Mouse (Mus musculus) intestine, embryonic 14.5 days (tissue): Measurements from ENCODE around the gene Armc10. TPM values are rescaled to one million over a fixed set of nuclear protein-coding genes. Genes with fewer than 3 reads are reported as not detected.
"Not testable (repeated sequence)": the region's sequence is repeated elsewhere in the genome, so short reads cannot be mapped to it uniquely, and the experiment has no call there.

Source experiments
- ATAC-seq: fragments of 200-750 bp; cut with Nextera tagmentation; replicated peaks from 2 replicates; pipeline ENCODE4 v1.8.0; 2017; ENCODE audit warnings: low read depth, moderate number of reproducible peaks, moderate TSS enrichment, moderate library complexity; ENCODE audit not compliant: low FRiP score, low TSS enrichment
- DNase-seq: peaks from one replicate; pipeline ENCODE4 v3.0.0-alpha.2; 2018; ENCODE audit warnings: low spot score
- H3K27ac ChIP-seq: fragments of 300-500 bp; sonication (generic); 2 replicates; pipeline ENCODE4 v1.5.1; 2014; ENCODE audit warnings: low read depth, mild to moderate bottlenecking, control low read depth
- H3K27me3 ChIP-seq: fragments of 300-500 bp; sonication (generic); replicated peaks from 2 replicates; pipeline ENCODE4 v1.6.1; 2014; ENCODE audit warnings: low read length, control low read depth; ENCODE audit not compliant: control insufficient read depth, insufficient read depth
- H3K36me3 ChIP-seq: fragments of 300-500 bp; sonication (generic); 2 replicates; pipeline ENCODE4 v1.6.1; 2014; ENCODE audit warnings: low read length, control low read depth; ENCODE audit not compliant: control insufficient read depth, insufficient read depth
- H3K4me1 ChIP-seq: fragments of 300-500 bp; sonication (generic); replicated peaks from 2 replicates; pipeline ENCODE4 v1.6.1; 2014; ENCODE audit warnings: low read length, control low read depth, mixed read lengths; ENCODE audit not compliant: control insufficient read depth, insufficient read depth
- H3K4me2 ChIP-seq: fragments of 300-500 bp; sonication (generic); 2 replicates; pipeline ENCODE4 v1.6.1; 2014; ENCODE audit warnings: low read length
- H3K4me3 ChIP-seq: fragments of 300-500 bp; sonication (generic); 2 replicates; pipeline ENCODE4 v1.5.1; 2014; ENCODE audit warnings: low read depth, low read length, control low read depth, mixed read lengths
- H3K9ac ChIP-seq: fragments of 300-500 bp; sonication (generic); 2 replicates; pipeline ENCODE4 v1.6.1; 2014; ENCODE audit warnings: mild to moderate bottlenecking, low read length
- H3K9me3 ChIP-seq: fragments of 300-500 bp; sonication (generic); 2 replicates; pipeline ENCODE4 v1.6.1; 2016; ENCODE audit warnings: low read length, control low read depth; ENCODE audit not compliant: control insufficient read depth
- WGBS: fragments of 180-500 bp; shearing (Covaris S2); extraction: QIAGEN DNeasy Blood & Tissue Kit; methylation state at CpG from one replicate; pipeline ENCODE4 v1.1.7; 2014; 5-methylcytosine and 5-hydroxymethylcytosine counted together
- polyA plus RNA-seq: library from polyadenylated mRNA; unstranded; fragments of >200 nt; fragmentation: Nextera tagmentation; extraction: Ambion mirVana; gene quantifications from 2 replicates; pipeline ENCODE4 v1.2.1, GENCODE M21; 2014

Armc10 gene
- polyA plus RNA-seq, 1 experiment from 2014 or later = 52.3 TPM

DNA sequence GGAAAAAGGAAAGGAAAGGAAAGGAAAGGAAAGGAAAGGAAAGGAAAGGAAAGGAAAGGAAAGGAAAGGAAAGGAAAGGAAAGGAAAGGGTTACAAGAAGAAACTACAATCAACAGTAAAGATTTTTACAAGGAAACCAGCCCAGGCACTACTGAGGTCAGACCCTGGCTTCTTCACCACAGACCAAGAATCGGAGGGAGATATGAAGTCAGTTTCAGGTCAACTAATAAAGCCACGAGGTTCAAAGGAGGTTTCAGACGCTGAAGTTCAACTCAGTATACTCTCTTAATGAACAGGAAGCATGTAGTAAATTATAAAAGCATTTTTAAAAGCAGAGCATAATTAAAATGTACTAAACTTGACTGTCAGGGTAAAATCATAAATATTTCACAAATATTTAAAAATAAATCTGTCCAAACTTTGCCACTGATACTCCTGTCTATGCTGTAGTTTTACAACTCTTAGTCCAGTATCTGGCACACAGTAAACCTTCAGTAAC, 47.8 kb downstream of the Armc10 start:
- no peak overlapping the region for H3K4me3 ChIP-seq
- ATAC-seq (no peak), DNase-seq (no peak)
- 47% methylated on average over 3 of the region's 3 CpGs for WGBS
- no peaks in the 10 kb centered on the region for H3K36me3 ChIP-seq
- H3K9me3 ChIP-seq = no peaks in the 10 kb centered on the region
- no peak overlapping the region for H3K4me2 ChIP-seq
- no peaks in the 10 kb centered on the region for H3K27me3 ChIP-seq
- no peaks in the 10 kb centered on the region for H3K4me1 ChIP-seq
- no peak overlapping the region for H3K27ac ChIP-seq
- H3K9ac ChIP-seq = no peak overlapping the region

DNA sequence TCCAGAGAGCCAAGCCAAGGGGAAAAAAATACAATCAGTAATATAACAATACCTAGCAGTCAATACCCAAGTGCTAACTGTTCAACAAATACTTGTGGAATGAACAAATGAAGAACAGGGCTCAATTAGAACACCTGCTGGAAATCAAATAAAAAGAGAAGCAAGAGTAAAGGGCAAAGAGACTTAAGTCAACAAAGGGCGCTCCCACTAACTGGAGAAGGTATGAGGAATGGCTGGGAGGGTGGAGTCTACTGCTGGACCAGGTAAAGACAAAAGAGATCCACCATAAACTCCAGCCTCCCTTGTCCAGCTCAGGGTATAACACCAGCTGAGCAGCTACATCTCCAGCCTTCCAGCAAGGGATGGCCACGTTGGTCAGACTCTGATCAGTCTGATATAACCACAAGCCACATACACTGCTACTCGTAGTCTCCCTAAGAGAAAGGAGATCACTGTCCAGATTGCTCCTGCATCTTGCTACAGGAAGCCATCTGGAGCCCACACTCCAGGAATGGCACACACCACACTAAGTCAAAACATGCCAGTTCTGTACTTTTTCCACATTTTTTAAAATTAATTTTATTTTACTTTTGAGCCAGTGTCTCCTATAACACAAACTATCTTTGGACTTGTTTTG, 49.4 kb downstream of the Armc10 start:
- Histone ChIP-seq H3K4me3 (no peak overlapping the region), H3K27ac (no peak overlapping the region), H3K27me3 (no peaks in the 10 kb centered on the region), H3K4me2 (no peak overlapping the region), H3K9me3 (no peaks in the 10 kb centered on the region), H3K9ac (no peak overlapping the region), H3K4me1 (no peaks in the 10 kb centered on the region), H3K36me3 (no peaks in the 10 kb centered on the region)
- 81% methylated on average over 3 of the region's 3 CpGs for WGBS
- ATAC-seq (0 out of 2 replicates have a peak, but pooled peaks have one; percentile 15), DNase-seq (no peak)

DNA sequence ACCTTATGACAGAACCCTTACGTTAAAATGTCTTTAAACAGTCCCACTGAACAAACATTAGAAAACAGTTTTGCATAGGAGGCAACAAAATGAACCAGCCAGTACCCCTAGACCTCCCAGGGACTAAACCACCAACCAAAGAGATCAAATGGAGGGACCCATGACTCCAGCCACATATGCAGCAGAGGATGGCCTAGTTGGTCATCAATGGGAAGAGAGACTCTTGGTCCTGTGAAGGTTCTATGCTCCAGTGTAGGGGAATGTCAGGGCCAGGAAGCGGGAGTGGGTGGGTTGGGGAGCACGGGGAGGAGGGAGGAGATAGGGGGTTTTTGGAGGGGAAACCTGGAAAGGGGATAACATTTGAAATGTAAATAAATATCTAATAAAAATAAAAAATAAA, 53.9 kb downstream of the Armc10 start:
- not testable (repeated sequence) for H3K4me2 ChIP-seq, H3K9me3 ChIP-seq, H3K27ac ChIP-seq, DNase-seq, H3K36me3 ChIP-seq, ATAC-seq, H3K9ac ChIP-seq, H3K4me3 ChIP-seq, H3K4me1 ChIP-seq, H3K27me3 ChIP-seq
- 86% methylated on average over 3 of the region's 3 CpGs for WGBS

DNA sequence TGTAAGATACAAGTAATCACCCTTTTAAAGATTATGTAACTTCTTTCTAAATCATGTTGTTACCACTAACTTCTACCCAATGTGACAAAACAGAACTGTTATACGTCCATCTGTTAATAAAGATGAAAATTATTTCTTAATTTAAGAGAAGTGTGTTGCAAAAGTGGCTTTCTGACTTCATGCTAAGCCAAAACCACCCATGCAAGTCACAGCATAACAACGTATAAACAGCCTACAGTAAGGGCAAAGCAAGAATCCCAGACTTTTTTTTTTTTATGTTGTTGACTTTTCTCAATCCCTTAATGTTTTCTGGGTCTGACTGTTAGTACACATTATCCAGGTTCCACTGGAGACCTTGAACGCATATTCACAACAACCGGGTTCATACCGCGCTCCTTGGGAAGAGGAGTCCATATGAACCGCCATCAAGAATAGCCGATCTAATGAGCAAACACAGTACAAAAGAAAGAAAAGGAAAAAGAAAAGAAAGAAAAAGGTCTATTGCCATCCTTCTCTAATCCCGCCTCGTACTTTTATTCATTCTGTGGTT, 54.7 kb downstream of the Armc10 start:
- H3K9me3 ChIP-seq = no peaks in the 10 kb centered on the region
- peak overlapping the region; percentile 41 for H3K9ac ChIP-seq
- 14% methylated on average over 10 of the region's 10 CpGs for WGBS

DNA sequence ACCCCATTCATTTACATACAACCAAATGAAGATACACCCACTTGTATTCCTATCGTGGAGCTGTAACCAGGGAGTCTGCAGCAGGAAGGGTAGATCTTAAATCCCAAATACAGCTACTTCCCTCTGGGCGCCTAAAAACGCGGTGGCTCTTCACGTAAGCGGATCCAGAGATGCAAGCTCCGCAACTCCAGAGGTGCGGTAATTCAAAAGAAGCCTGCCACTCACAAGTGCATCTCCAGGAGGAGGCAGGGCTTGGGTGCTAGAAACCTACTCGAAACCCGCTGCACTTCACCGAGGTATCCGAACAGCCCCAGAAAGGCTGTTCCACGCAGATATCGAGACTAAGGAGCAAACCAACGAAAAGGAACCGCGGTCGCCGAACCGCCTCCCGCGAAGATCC, 55.3 kb downstream of the Armc10 start:
- H3K4me2 ChIP-seq = peak overlapping the region; percentile 77
- DNase-seq (no peak), ATAC-seq (no peak)
- H3K9ac ChIP-seq = peak overlapping the region; percentile 41
- no peaks in the 10 kb centered on the region for H3K9me3 ChIP-seq
- under 1% methylated on average over 22 of the region's 22 CpGs for WGBS
- H3K27ac ChIP-seq = no peak overlapping the region
- no peaks in the 10 kb centered on the region for H3K27me3 ChIP-seq
- H3K36me3 ChIP-seq = no peaks in the 10 kb centered on the region
- no peaks in the 10 kb centered on the region for H3K4me1 ChIP-seq
- H3K4me3 ChIP-seq = peak overlapping the region; percentile 67

More for the DNA sequence above, 54.7 kb downstream of the Armc10 start:
- no peaks in the 10 kb centered on the region for H3K4me1 ChIP-seq
- peak overlapping the region; percentile 77 for H3K4me2 ChIP-seq
- H3K4me3 ChIP-seq = peak overlapping the region; percentile 67
- no peak for DNase-seq
- H3K36me3 ChIP-seq = no peaks in the 10 kb centered on the region
- no peak overlapping the region for H3K27ac ChIP-seq
- H3K27me3 ChIP-seq = no peaks in the 10 kb centered on the region
- ATAC-seq = no peak

DNA sequence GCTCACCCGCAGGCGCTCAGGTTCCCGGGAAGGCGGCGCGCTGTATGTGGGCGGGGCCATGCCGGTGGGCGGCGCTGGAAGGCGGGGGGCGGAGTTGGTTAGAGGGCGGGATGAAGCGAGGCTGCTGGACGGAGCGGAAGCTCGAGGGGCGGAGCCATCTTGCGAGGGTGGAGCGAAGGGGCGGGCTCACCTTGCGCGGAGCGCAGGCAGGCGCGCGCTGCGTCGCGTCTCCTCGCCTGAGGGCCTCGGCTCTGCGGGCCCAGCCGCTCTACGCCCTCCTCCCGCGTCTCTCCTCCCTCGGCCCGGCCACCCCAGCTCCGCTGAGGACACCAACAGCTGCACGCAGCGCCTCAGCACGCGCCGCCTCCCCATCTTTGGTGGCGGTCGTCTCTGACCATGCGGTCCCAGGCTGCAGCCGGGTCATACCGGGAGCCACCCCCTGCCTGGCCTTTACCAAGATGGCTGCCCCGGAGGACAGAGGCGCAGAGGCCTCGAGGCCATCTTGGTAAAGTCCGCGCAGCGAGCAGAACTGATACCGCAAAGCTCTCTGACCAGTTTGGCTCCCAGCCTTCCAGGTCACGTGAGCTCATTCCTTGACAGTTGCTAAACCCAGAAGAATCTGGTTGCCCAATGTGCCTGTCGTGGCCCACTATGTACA, 55.9 kb downstream of the Armc10 start, which contains the start of gene Napepld:
Gene Napepld, minus strand, starts transcription at position 46 of the 658 bp plus-strand sequence.
- Histone ChIP-seq H3K4me2 (peak within 1 kb of the TSS; percentile 77), H3K27me3 (no peaks in the 10 kb centered on the region), H3K4me1 (no peaks in the 10 kb centered on the region), H3K9me3 (no peaks in the 10 kb centered on the region), H3K4me3 (peak within 1 kb of the TSS; percentile 67), H3K36me3 (no peaks in the 10 kb centered on the region), H3K27ac (peak within 1 kb of the TSS; percentile 95), H3K9ac (peak within 1 kb of the TSS; percentile 79)
- under 1% methylated on average over 40 of the region's 59 CpGs for WGBS
- peak; percentile 100 for ATAC-seq
- DNase-seq = peak; percentile 100

DNA sequence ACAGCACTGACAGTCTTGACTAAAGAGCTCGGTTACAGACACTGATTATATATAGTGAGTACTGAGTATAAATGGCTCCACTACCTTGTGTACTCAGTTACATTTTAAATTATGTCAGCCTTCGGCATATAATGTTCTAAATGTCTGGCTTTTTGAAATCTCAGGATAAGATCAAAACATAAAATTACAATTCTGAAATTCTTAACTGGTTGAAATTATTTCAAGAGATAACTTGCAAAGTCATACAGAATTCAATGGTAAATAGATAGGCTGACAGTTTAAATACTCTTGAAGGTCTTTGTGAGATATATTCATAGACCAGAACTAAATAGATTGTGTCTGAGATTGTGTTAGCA, 56.4 kb downstream of the Armc10 start:
- Histone ChIP-seq H3K4me3 (peak overlapping the region; percentile 67), H3K27me3 (no peaks in the 10 kb centered on the region), H3K9ac (peak overlapping the region; percentile 79), H3K9me3 (no peaks in the 10 kb centered on the region), H3K36me3 (no peaks in the 10 kb centered on the region), H3K27ac (peak overlapping the region; percentile 95; the same call in 1 of the 2 replicates), H3K4me1 (no peaks in the 10 kb centered on the region), H3K4me2 (peak overlapping the region; percentile 68)
- ATAC-seq = no peak
- WGBS = 54% methylated on average over 2 of the region's 2 CpGs
- no peak for DNase-seq

DNA sequence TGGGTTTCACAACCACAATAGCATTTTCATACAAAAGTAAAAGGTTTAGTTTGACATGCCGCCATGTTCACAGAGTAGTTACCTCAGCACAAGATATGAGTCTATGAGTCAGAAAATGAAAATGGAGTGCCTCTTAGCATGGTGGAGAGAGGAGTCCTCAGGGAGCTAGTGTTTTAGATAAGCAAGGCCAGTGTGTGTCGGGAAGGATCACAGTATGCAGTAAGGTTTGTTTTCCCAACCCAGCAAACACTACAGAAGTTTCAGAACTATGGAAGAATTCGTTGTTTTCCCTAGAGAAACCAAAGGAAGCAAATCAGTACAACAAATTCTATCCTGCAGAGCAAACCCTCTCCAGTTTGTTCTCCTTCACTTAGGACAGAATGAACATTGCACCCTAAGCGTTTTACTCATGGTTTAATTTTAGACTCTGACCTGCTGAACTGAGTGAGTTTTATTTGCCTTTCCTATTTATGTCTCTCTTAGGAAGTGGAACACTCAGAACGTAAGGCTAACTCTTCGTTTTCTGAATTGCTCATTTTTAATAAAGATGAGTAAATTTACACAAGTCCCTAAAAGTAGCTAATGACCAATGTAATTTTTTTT, 57.4 kb downstream of the Armc10 start:
- Histone ChIP-seq H3K27ac (no peak overlapping the region), H3K36me3 (no peaks in the 10 kb centered on the region), H3K4me2 (no peak overlapping the region), H3K9ac (no peak overlapping the region), H3K4me1 (no peaks in the 10 kb centered on the region), H3K9me3 (no peaks in the 10 kb centered on the region), H3K4me3 (no peak overlapping the region), H3K27me3 (no peaks in the 10 kb centered on the region)
- whole genome bisulfite sequencing = 77% methylated on average over 6 of the region's 6 CpGs
- DNase-seq = no peak
- no peak for ATAC-seq
